Mouse (Mus musculus): ENCODE measurements around the gene Ndufb2. TPM values are rescaled to one million over a fixed set of nuclear protein-coding genes. Genes with fewer than 3 reads are reported as not detected.

The Ndufb2 gene
- total RNA-seq (2021) (100 to 1,000 TPM; 137 to 247 TPM), polyA plus RNA-seq (2012; rRNA removed) (964 and 1,102 TPM in 2 replicates)
- long read RNA-seq, full-length matches to known transcripts, result 190 of 210 reads
- long read RNA-seq, partial matches to known transcripts, result 10 of 210 reads
- long read RNA-seq, other reads (novel, unspliced or antisense), result 10 of 210 reads

GRCm38 (mm10) chr6:39592401-39593214, at the start of gene Ndufb2:
Gene Ndufb2 (plus strand): TSS chr6:39592574.
- DNase-seq, result peak; percentile 96

GRCm38 (mm10) chr6:39542631-39543597, 49.5 kb upstream of the Ndufb2 start:
- DNase-seq, result peak; percentile 67

GRCm38 (mm10) chr6:39543769-39544420, 48.5 kb upstream of the Ndufb2 start:
- DNase-seq, result no peak

- DNase-seq, result no peak
Observed at GRCm38 (mm10) chr6:39545474-39545873, 46.9 kb upstream of the Ndufb2 start.

GRCm38 (mm10) chr6:39548030-39548429, 44.3 kb upstream of the Ndufb2 start:
- no peak for DNase-seq

- peak; percentile 57 for DNase-seq
Observed at GRCm38 (mm10) chr6:39551981-39552636, 40.3 kb upstream of the Ndufb2 start.

- no peak for DNase-seq
Observed at GRCm38 (mm10) chr6:39554888-39555647, 37.3 kb upstream of the Ndufb2 start.

- DNase-seq, result no peak
Observed at GRCm38 (mm10) chr6:39555648-39555945, 36.8 kb upstream of the Ndufb2 start.

GRCm38 (mm10) chr6:39556900-39557659, 35.3 kb upstream of the Ndufb2 start:
- DNase-seq, result peak; percentile 66

GRCm38 (mm10) chr6:39557723-39558261, 34.6 kb upstream of the Ndufb2 start, which contains the start of gene Dennd2a:
Gene Dennd2a (minus strand): TSS chr6:39557867.
- DNase-seq, result peak; percentile 82

- no peak for DNase-seq
Observed at GRCm38 (mm10) chr6:39559276-39559939, 33.0 kb upstream of the Ndufb2 start.

- DNase-seq, result peak; percentile 82
Observed at GRCm38 (mm10) chr6:39562166-39563015, 30.0 kb upstream of the Ndufb2 start.

GRCm38 (mm10) chr6:39567528-39567927, 24.8 kb upstream of the Ndufb2 start:
- no peak for DNase-seq

GRCm38 (mm10) chr6:39570426-39570825, 21.9 kb upstream of the Ndufb2 start:
- DNase-seq, result peak; percentile 68

- peak; percentile 90 for DNase-seq
Observed at GRCm38 (mm10) chr6:39573791-39574554, 18.4 kb upstream of the Ndufb2 start, which contains the start of gene Adck2. Gene Adck2 (plus strand): TSS chr6:39573873.

GRCm38 (mm10) chr6:39574555-39574869, 17.9 kb upstream of the Ndufb2 start:
- peak; percentile 51 for DNase-seq

- DNase-seq, result no peak
Observed at GRCm38 (mm10) chr6:39574951-39575350, 17.4 kb upstream of the Ndufb2 start.

Measured in adrenal gland, adult 2 months (tissue).